Mouse (Mus musculus) cerebellum, adult 8-10 months (tissue): ENCODE data around the gene Bmpr2.
A peak's percentile ranks its signal among the peaks of the same experiment; 100 is the strongest.
"Not testable (repeated sequence)": the region's sequence is repeated elsewhere in the genome, so short reads cannot be mapped to it uniquely, and the experiment has no call there.

Experiments
- DNase-seq: peaks from one replicate; pipeline ENCODE4 v3.0.0; 2022

Bmpr2 gene

GRCm38 (mm10) chr1:59763164-59763768 lies at the start of gene Bmpr2:
Gene Bmpr2 (plus strand): TSS chr1:59763400.
- DNase-seq, result peak; percentile 73

DNA sequence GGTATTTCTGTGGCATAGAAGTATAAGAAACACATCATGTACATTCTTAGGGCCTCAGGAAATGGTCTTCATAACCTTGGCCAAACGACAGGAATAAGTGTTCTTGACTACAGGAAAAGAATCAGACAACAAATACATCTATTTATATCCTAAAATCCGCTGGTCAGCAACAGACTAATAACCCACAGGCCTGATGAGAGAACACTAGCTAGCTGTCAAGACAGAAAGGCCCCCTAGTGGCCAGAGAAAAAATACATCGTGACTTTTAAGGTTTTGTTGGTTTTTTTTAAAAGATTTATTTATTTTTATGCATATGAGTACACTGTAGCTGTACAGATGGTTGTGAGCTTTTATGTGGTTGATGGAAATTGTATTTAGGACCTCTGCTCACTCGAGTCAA lies 43.3 kb upstream of the Bmpr2 start:
- DNase-seq, result peak; percentile 27

DNA sequence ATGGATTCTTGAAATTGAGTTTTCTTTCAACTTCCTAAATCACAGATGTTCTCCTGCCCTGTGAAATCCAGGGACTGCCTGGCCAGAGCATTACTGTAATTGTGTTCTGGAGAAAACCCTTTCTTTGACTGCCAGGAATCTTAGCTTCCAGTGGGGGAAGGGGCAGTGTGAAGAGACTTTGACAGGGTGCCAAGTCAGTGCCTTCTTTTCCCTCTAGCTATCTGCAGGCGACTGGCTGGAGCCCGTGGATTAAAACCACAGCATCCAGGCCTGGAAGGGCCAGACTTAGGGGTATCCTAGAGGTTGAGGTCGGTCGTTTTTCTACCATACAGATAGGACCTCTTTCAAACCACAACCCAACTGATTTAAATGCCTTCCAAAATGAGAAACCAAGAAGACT lies 37.5 kb upstream of the Bmpr2 start:
- no peak for DNase-seq

DNA sequence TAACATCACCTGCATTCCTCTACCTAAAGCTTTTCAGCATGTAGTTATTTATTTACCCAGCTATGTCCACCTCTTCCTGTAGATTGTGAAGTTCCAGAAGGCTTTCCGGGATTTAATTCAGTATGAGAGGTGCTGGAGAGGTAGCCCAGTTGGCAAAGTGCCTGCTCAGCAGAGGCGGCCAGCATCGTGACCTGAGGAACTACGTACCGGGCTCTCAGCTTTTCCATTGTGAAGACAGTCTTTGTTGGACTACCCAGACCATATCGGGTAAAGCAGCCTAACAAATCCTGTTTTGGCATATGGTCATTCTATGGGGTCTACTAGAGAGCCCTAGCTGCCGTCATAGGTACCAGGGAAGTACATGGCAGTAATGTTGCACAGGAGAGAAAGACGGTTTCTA lies 33.1 kb upstream of the Bmpr2 start:
- DNase-seq, result no peak

DNA sequence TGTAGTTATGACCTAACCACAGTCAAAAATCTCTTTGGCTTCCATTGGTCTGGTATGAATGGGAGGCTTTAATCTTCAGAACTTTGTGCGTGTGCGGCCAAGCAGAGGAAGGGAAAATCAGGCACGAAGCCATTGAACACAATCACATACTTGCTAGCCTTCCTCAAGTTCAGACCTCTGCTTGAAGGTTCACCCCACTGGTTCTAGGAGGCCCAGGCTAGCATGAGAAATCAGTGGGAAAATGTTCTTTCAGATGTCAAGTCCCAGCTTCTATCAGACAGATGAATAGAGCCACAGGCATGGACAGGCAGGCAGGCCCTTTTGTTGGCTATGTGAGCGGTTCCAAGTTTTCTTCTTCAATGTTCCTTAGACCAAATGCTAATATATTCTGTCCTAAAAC lies 32.5 kb upstream of the Bmpr2 start:
- no peak for DNase-seq

GRCm38 (mm10) chr1:59734076-59734475 lies 29.1 kb upstream of the Bmpr2 start:
- DNase-seq, result no peak

GRCm38 (mm10) chr1:59738768-59739414 lies 24.3 kb upstream of the Bmpr2 start:
- DNase-seq, result no peak

DNA sequence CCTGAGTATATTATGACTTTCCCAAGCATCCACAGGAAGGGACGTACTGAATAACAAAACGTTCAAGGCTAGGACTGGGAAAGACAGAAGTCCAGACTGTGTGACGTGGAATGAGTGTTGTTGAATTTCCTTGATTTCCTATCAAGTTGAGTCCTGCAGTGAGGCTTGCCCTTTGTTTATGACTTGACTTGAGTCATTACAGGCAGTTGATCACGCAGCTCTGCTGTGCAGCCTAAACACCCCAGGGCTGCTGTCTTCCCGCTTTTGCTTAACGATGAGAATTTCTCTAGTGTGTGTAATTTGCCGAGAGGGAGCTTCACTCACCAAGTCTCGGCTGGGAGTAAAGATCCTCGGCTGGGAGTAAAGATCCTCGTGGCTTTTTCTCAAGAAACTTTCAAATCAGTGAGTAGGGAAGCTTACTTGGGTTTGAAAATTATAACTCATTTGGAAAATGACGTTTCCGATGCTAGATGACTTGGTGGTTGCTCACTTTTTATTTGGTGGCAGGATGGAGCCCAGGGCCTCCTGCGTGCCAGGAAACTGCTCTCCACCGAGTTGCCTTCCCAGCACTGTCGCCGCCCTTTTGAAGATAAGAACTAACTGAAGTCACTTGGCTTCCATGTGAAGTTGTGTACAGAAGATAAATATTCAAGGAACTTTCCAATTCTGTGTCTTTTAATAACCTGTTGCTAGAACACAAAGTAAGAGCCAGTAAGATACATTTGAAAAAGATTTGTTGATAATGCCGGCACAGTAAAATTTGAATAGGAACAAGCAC lies 23.4 kb upstream of the Bmpr2 start:
- no peak for DNase-seq

GRCm38 (mm10) chr1:59749047-59749446 lies 14.2 kb upstream of the Bmpr2 start:
- DNase-seq, result no peak

- not testable (repeated sequence) for DNase-seq
Observed at GRCm38 (mm10) chr1:59749724-59750123, 13.5 kb upstream of the Bmpr2 start.

GRCm38 (mm10) chr1:59755298-59755697 lies 7.9 kb upstream of the Bmpr2 start:
- no peak for DNase-seq

DNA sequence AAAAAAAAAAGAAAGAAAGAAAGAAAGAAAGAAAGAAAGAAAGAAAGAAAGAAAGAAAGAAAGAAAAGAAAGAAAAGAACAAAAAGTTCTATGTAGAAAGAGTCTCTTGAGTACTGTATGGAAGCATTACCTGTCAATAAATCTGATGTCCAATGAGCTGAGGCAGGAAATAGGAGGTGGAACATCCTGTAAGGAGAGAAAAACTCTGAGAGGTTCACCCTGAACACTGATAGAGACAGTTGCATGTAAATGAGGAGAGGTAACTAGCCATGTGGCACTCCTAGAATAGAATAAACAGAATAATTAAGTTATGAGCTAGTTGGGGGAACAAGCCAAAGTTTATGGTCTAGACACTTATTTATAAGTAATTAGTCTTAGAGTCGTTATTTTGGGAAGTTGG lies 4.9 kb upstream of the Bmpr2 start:
- DNase-seq, result no peak

DNA sequence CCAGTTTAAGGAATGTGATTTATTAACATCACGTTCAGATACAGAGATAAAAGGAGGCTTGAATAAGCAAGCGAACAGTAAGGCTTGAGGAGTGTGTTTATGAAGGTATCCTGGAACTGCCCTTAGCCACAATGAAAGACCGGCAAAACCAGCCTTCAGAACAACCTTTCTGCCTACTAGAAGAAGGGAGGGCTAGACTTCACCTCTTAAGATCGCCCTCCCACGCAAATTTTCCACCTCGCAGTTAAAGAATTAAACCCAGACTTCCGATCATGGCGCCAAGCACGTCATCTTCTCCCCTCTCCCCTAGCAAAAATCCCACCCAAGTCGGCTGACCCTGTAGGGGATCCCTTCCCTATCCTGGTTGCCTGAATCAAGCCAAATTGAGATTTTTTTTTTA lies 992 bp upstream of the Bmpr2 start:
- no peak for DNase-seq

GRCm38 (mm10) chr1:59762651-59763163 lies 493 bp upstream of the Bmpr2 start:
- no peak for DNase-seq

- DNase-seq, result peak; percentile 48
Observed at GRCm38 (mm10) chr1:59763781-59764251, 616 bp downstream of the Bmpr2 start.

- DNase-seq, result peak; percentile 39
Observed at GRCm38 (mm10) chr1:59764407-59764971, 1.3 kb downstream of the Bmpr2 start.

DNA sequence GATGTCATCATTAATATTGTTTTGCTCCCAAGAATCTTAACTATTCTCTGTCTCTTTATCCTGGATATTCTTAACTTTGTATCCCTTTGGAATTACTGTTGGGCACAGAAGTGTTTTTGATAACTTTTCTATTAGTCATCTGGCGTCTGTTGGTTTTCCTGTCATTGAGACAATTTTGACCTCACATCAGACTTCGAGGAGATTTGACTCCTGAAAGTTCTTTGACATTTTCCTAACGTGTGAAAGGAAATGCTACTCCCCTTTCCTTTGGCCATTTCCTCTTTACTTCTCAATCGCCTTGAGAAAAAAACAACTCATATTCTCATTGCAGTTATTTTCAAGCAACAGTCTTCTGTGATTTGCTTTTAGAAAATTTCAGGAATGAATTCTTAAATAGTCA lies 2.1 kb downstream of the Bmpr2 start:
- DNase-seq, result no peak

DNA sequence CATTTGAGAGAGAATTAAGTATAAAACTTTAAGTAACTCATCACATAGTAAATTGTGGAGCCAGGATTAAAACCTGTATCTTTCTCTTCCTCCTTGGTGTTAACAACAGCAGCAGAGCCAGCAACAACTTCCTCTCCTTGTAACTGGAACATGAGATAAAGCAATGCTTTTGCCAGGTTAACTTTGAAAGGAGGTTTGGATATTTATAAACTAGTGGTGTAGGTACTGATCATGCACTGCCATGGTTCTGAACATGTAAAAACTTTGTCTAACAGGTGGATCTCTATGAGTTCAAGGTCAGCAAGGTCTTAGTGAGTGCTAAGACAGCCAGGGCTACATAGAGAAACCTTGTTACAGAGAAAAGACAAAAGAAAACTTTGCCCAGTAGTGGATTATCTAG lies 3.4 kb downstream of the Bmpr2 start:
- no peak for DNase-seq

GRCm38 (mm10) chr1:59771871-59772270 lies 8.7 kb downstream of the Bmpr2 start:
- DNase-seq, result no peak

- no peak for DNase-seq
Observed at GRCm38 (mm10) chr1:59781080-59781479, 17.9 kb downstream of the Bmpr2 start.

DNA sequence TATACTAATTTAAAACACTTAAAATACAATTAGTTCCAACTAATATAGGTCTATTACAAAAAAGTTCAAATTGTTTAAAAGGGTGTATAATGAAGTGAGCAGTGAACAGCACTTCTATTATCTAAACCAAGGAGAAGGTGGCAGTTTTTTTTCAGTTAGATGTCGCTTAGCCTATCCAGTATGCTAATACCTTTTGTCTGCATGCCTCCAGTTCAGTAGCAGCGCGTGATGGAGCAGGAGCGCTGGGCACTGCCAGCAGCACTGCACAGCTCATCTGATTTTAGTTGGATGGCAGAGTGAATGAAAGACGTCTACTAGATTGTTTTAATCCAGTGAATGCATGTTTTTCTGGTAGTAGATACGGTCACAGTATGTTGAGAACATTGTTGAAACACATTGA lies 25.8 kb downstream of the Bmpr2 start:
- DNase-seq, result no peak

GRCm38 (mm10) chr1:59789741-59790140 lies 26.5 kb downstream of the Bmpr2 start:
- DNase-seq, result no peak

DNA sequence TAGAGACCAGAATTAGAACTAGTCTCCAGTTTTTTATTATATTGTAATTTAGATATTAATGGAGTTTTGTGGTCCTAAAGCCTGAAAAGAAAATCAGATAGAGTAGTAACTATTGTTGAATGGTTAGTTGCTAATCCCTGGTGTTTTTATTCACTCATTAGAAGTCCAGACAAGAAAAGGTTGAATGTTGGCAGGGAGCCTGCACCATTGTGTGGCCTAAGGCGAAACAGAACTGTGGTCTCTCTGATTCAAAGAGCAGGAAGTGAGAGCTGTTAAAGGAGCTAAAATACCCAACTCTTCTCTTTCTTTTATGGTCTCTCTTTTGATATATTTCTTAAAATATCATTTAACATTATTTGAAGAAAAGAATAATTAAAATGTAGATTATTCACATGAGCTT lies 32.1 kb downstream of the Bmpr2 start:
- DNase-seq, result no peak

- DNase-seq, result no peak
Observed at GRCm38 (mm10) chr1:59797865-59798264, 34.7 kb downstream of the Bmpr2 start.
